Mouse (Mus musculus): ENCODE measurements around the gene Chrng.

Gene Chrng

GRCm38 (mm10) chr1:87252040-87252609 is 47.7 kb downstream of the Chrng start:
- DNase-seq (ENCODE audit: low read depth), result peak; percentile 37

- no peak for DNase-seq (ENCODE audit: low read depth)
These were observed 50.7 kb downstream of the Chrng start for GRCm38 (mm10) chr1:87255173-87255572.

GRCm38 (mm10) chr1:87257691-87258090 is 53.2 kb downstream of the Chrng start:
- no peak for DNase-seq (ENCODE audit: low read depth)

GRCm38 (mm10) chr1:87258484-87258883 is 54.0 kb downstream of the Chrng start:
- no peak for DNase-seq (ENCODE audit: low read depth)

GRCm38 (mm10) chr1:87259316-87259715 is 54.9 kb downstream of the Chrng start:
- no peak for DNase-seq (ENCODE audit: low read depth)

Measured in c-Kit-positive CD71-positive TER-119-negative erythroid progenitor cells, embryonic 14.5 days (primary cell).